Mouse (Mus musculus) left cerebral cortex, adult 18-20 months (tissue): ENCODE measurements at regions not wholly inside any gene's neighbourhood (a gene's known extent, or its start where the extent isn't known, plus 50 kb on each side); places are given as distances from the start of the nearest gene placed in this dataset.

Experiments used
- DNase-seq, 2 experiments: peaks; one replicate each; pipeline ENCODE4 v3.0.0; 2021 to 2022; ENCODE audit warnings: low spot score in 2 of 2, mixed read lengths in 1 of 2

DNA sequence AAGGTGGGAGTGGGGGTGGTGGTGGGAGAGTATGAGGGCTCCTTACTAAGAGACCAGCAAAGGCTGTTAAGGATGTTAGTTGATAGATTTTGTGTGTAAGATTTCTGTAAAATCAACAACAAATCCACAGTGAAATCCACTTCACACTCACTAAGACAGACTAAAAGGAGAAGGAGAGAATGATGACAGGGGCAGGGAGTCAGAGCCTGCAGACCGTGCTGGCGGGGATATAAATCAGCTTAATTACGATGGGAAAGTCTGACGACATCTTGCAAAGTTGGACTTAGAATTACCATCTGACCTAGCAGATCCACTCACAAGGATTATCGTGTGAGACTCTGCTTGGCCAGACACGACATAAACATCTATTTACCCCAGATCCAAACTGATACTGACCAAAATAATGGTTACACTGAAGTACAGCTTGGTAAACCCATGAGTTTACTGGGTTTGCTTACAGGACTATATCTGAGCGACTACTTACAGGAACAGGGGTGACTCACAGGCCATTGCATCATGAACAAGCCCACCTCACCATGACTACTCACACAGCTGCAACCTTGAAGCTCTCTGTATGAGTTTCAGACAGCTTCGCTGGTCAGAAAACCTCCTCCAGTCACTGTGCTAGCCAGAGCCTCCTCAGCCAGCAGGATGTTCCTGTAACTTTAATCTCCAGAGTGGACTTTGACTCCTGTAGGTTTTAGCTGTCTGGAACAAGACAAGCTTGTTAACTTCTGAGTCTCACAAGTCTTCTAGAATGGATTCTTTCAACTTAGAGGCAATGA is 50.5 kb upstream of the Ednra start:
- no peak for DNase-seq

DNA sequence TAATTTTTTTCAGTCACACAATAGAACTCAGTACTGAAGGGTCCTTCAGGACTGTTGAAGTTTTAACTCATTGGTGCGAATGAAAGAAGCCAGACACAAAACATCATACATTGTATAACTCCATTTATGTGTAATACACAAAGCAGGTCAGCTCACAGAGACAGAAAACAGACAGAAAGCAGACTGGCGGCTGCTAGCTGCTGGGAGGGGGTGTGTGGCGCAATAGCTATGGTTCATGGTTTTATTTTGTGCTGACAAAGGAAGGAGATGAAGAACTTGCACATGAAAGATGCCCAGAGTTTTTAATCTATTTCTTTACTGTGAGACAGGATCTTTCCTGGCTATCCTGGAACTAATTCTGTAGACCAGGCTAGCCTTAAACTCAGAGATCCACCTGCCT is 51.3 kb upstream of the Ednra start:
- DNase-seq = no peak

DNA sequence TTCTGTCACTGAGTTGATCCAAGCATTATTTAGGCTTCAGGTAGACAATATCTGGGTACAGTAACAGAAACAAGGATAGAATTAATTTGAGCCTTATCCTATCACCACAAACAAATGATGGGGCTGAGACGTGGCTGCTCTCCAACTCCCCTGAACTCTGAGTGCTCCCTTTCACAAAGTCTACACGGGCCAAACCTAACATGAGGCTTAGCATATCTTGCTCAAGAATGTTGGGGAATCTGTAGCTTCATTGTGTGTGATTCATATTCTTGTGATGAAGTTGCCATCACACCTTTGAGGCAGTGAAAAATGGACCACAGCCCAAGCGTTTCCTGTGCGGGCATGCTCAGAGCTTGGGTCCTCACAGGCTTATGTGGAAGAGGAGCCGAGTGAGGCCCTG is 53.3 kb upstream of the Ednra start:
- DNase-seq = no peak

DNA sequence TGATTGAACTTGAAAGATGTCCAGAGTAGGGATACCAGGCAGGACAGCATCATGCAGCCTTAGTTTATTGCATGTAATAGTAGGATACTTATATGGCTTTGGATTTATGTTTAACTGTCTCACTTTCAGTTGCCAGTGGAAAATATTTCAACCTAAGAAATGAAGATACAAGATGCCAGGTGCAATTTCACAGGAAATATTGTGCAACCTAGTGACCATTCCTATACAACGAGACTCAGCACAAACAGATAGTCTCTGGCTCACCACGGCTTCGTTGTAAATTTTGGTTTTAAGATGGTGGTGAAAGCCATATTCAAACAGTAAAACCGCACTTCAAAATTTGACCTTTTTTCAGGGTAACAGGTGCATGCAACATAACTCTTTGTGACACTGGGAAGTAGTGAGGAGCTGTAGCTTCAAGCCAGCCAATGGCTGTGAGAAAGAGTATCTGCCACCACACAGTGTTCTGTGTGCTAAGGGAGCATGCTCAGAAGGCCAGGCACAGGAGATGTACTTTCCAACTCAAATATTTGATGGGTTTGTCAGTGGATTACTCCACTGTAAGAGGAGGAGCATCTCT is 61.5 kb upstream of the Ednra start:
- DNase-seq = no peak

DNA sequence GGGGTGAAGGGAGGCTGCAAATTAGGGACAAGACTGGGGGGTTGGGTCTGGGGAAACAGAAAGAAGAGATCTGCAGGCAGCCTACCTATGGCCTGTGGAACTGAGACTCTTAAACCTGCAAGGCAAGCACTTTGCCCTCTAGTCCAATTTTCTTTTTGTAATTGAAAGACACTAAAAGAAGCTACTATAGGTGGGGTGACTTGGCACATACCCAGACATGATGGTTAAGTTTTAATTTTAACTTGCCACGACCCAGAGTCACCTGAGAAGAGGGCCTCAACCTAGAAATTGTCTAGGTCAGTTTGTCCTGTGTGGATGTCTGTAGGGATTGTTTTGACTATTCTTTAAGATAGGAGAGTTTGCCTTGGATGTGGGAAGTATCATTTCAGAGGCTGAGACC is 70.6 kb upstream of the Ednra start:
- DNase-seq = no peak

DNA sequence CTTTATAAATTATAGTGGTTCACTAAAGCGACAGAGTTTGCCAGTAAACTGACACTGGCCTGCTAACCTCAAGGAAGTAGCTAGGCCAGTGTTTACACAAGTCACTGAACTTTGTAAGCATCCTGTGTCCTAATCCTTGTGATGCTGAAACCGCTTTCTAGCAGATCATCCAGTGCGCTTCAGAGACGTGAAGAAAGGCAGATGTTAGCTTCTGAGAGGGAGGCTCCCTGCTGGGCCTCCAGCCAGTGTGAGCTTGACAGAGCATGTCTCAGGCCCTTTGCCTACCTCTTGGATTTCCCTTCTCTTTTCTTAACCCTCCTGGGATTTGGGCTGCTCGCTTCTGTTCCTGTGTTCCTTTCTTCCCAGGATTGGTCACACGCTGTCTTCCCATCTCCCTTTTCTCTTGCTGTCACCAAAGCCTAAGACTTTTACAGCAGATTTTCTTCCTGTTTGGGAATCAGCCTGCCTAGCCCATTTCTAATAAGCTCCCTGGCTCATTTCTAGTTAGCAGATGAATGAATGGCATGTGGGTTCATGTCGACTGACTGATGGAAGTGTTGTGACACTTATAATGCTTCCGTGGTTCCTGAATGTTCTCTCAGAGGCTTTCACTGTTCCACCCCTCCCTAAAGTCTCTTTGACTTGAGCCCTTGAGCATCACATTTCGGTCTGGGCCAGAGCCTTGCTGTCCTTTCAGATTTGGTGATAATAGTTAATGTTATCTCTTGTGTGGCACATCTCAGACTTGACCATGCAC is 79.1 kb upstream of the Ednra start:
- DNase-seq = no peak

DNA sequence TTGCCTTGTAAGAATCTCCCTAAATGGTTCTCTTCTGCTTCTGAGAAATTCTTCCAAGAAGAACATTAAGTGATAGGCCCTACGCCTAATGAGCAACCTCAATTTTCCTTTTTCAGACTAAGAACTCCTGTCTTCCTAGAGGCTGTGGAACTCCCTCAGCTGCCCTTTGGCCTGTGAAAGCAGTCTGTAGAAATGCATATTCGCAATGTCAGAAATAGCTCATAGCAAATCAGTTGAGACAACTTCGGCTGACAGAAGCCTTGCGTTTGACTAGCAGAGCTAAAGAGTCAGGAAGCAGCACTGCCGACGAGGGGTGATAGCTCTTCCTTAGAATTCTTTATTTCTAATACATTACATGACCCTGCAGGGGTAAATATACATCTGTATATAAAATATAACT is 80.3 kb upstream of the Ednra start:
- DNase-seq = no peak

DNA sequence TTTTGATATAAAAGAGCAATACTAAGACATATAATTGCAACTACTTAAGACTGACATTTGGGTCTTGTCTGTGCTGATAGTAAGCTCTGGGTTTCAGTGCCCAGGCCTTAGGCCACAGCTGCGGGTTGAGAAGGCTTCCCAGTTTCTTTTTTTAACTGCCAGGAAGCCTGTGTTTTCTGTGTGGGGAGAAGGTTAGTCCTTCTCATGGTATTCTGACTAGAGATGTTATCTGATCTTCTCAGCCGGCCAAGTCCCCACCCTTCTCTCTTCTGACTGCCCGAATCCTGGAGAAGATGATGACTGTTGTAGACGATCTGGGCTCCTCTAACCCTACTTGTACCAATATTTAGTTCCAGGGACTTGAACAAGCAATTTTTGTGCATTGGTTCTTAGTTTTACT is 80.7 kb upstream of the Ednra start:
- no peak for DNase-seq

DNA sequence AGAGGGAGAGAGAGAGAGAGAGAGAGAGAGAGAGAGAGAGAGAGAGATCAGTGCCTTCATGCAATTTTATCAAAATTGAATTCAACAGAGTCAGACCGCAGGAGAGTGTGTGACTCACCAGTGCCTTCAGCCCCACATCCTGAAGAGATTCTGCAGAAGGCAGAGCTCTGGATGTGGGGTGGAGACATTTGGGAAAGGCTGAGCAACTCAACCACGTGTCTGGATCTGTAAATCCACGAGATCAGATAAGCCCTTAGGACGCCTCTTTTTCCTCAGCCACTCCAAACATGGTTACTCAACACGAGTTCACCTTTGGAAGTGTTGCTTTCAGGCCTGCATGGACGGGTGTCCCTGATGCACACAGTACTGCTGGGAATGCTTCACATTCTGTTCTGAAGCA is 81.4 kb upstream of the Ednra start:
- no peak for DNase-seq

DNA sequence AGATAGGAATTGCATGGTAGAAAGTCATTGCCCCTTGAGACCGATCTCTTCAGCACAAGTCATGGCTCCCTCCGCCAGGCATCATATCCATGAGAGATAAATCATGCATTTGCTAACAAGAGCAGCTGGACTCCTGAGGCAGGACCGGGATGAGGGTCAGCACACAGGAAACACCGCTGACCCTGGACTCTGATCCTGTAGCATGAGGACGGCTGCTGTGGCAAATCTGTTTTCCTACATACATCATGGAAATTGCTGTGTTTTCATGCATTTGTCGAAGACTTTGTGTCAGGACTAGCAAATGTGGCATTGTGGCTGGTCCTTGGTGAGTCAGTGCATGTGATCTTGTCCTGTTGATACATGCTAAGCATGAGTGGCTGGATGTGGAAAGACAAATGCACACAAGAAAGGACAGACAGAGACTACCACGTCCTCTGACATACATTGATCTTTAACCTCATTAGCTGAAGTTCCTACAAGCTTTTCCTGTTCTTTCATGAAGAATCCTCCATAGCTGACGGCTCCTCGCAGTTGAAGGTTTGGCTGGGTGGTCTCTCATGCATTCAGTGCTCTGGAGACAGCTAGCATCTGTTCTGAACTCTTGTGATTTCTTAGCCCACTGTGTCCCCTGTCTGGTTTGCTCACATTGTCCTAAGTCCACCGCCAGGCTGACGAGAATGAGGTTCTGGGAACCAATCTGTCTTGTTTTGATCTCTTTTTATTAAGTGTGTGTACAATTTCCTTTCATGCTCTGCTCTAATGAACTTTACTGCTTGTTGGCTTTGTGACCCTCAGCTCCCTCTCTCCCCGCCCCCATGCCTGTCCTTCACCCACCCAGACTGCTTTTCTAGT is 90.8 kb upstream of the Ednra start:
- no peak for DNase-seq

DNA sequence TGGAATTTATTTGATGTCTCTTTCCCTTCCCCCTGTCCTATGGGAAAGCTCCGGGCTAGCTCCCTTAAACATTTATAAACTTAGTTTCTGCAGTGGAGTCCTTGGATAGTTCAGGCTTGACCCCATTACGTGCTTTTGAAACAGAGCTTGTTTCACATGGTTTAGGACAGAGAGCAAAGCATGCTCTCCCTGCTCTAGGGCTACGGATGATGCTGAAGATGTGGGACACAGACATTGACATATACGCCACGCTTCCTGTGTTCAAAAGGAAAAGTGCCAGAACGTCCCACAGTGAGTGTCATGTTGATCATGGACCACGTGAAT is 91.3 kb upstream of the Ednra start:
- DNase-seq = no peak

DNA sequence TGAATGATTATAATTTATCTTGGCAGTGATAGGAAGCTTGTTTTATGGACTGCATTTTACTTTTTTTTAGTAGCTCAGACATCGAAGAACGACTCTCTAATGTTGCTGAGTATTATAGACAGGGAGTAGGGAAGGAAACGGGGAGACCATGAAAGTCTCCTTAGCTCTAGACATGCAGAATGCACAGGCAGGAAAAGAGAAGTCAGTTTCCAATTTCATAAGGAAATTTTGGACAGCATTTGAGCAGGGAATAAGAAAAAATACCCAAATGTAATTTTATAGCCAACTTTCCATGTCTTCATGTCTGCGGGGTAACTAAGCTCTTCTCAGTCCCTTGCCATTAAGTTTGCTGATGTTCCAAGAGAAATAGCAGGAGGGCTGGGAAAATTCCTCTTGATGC is 92.0 kb upstream of the Ednra start:
- DNase-seq = no peak

DNA sequence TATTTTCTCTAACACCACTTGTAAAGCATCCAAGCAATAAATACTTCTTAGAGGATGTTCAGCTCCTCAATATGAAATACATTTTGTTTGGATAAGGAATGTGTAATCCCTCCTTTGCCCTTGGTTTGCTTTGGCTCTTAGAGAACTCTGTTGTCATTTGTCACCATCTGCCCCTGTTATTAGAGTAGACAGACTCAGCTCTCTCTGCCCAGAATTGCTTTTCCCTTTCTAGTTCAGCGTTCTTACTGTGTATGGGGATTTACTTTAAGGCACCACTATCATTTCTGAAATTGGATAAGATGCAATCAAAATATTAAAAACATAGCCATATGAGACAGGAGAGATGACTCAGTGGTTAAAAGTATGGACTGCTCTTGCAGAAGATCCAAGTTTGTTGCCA is 101.5 kb upstream of the Ednra start:
- no peak for DNase-seq

DNA sequence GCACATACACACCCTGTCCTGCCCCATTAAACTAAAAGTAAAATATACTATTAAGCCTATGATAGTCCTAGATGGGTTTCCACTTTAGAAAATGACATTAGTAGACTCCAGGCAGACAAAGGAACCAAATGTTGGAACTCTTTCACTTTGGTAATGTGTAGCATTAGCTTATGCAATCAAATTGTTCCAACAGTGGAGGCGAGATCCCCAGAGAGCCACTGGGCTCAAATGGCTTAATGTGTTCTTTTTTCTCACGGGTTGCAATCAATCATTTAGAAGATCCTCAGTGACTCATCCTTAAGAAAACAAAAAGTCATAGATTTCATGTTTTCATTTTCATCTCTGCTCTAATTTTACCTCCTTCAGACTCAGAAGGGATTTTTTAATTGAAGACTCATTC is 102.0 kb upstream of the Ednra start:
- DNase-seq = no peak

DNA sequence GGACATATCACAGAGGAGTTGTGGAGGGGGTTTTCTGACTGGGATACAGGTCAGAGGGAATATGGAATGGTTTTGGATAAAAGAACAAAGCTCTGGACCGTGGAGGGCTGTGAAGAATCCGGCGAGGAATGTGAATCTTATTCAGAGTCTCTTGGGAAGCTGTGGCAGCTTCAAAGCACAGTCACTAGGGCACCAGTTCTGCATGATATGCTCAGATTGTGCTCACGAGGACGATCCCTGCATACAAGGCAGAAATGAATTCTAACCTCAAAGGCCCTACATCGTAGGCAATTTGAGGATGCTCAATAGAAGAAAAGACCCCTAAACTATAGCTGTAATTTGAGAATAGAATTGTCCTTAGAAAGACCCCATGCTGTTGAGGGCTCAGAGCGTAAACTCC is 103.8 kb upstream of the Ednra start:
- DNase-seq = no peak

DNA sequence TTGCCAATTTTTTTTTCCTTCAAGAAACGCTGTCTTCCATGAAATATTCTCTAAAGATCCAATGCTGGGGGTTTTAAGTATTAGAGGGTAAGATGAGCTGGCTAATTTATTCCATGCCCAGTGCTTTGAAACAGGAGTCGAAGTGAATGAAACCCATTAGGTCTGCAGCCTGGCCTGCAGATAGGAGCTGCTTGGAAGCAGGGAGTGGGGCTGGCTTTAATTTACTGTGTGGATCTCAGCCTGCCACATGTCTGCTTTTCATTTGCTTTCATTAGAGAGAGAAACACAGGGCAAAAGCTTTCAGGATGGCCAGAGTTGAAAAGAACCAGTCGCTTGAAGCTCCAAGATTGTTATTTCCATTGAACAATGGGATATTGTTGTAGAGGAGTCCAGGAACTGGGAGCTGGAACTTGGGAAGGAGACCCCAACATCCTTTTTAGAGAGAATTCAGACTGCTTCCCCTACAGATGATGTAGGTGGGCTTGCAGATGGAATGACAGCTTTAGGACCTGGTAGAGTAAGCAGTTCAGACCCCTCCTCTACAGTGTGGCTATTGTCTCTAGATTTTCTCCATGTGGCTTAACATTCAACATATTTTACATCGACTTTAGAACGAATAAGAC is 105.0 kb upstream of the Ednra start:
- DNase-seq = no peak

DNA sequence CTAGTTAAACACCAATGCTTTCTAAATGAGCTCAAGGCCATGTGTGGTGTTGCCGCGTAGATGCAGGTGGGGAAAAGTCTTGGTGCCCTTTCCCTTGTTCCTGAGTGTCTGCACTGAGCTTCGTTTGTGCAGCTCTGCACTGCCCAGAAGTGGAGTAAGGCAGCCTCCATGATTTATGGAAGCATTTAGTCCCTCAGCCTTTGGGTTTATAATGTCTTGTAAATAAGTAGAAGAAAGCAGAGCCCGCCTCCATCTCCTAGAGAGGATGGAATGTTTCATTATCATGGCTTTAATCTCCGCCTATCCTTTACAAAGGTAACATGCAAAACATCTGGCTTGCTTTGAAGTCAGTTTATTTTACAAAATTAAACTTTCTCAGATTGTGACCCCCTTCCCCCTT is 105.5 kb upstream of the Ednra start:
- DNase-seq = no peak

DNA sequence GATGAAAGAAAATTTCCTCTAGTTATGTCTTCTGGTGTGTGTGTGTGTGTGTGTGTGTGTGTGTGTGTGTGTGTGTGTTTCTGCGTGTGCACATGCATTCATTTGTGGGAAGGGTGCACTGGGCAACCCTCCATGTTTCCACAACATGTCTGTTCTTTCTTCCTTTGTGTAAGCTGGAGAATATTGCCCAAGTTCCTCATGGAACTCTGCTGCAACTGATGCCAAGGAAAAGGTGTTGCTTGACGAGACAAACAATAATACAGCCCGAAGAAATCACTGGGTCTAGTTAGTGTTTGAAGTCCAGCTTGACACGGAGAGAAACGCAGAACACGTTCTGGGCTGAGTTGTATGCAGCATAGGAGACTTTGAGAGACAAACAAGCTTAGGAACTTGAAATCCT is 110.0 kb upstream of the Ednra start:
- DNase-seq = no peak

DNA sequence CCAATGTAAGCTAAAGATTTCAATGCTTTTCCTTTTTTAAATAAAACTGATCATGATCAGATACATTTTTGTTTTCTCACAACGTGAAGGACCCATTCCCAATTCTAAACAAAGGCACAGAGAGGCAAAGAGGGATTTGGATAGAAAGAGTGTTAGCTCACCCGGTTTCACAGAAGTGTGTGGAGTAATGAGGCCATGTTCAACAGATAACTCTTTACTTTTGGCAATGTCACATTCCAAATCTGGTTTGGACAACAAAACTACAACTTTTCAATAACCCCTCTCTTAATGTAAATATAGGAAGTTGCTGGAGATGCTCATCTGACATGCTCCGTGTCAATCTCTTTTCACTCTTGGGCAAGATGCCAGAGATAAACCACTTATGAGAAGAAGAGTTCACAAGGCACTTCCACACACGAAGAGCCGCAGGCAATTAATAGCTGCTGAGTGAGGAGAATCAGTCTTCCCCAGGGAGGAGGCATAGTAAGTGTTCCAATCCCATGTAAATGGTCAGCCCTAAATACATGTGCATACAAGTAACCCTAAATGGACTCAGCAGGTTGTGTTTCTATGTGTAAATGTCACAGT is 112.7 kb upstream of the Ednra start:
- no peak for DNase-seq

DNA sequence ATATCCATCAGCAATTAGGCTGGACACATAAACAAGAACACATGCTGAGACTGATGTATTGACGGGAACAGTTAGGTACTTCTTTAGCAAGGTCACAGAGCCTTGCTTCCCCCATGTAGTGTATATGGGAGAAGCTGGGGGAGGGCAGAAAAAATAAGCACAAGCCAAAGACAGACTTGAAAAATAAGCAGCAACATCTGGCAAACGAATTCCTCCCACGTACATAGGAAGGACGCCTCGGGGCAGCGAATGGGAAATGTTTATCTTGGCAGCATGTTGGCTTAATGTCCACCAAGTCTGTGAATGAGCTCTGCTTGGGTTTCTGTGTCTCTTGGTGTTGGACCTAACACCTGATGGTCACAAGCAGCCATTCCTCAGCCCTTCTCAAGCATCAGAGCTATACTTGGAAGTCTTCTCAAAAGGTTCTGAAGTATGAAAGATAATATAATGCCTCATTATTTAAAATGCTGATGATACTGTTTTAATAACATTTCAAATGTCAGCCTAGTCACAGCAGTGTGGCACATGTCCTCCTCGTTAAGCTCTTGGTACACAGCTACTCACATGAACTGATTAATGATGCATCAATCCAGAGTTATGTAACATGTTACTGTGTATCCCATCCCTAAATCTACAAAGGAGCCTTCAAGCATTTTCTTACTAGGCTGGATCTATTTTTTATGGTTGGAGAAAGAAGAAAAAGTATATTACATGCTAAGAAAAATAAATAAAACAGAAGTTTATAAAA is 118.3 kb upstream of the Ednra start:
- no peak for DNase-seq
